Mouse (Mus musculus) megakaryocyte, embryonic 14.5 days (primary cell): ENCODE measurements around the gene Apon.

Experiments
- FLI1 ChIP-seq: IDR thresholded peaks from 2 replicates; pipeline ENCODE4 v1.6.1; 2012; ENCODE audit warnings: low read length, inconsistent platforms, mixed read lengths
- GATA1 ChIP-seq: IDR thresholded peaks from 3 replicates; pipeline ENCODE4 v1.6.1; 2012; ENCODE audit warnings: mixed read lengths, low read length, inconsistent platforms, borderline replicate concordance

GRCm38 (mm10) chr10:128208326-128208725, 45.6 kb upstream of the Apon start:
- no peak for TF ChIP-seq GATA1
- no peak for TF ChIP-seq FLI1
